Mouse (Mus musculus): Measurements from ENCODE around the gene Akap6.

Akap6 gene

GRCm38 (mm10) chr12:53060903-53061302, 361.7 kb downstream of the Akap6 start:
- DNase-seq = no peak

- no peak for DNase-seq
Measured at GRCm38 (mm10) chr12:53061466-53062124, 362.4 kb downstream of the Akap6 start.

- no peak for DNase-seq
Measured at GRCm38 (mm10) chr12:53063003-53063402, 363.8 kb downstream of the Akap6 start.

GRCm38 (mm10) chr12:53064241-53064760, 365.1 kb downstream of the Akap6 start:
- no peak for DNase-seq

- no peak for DNase-seq
Measured at GRCm38 (mm10) chr12:53065031-53065785, 366.0 kb downstream of the Akap6 start.

- DNase-seq = no peak
Measured at GRCm38 (mm10) chr12:53066321-53066720, 367.1 kb downstream of the Akap6 start.

GRCm38 (mm10) chr12:53070907-53071306, 371.7 kb downstream of the Akap6 start:
- no peak for DNase-seq

- DNase-seq = no peak
Measured at GRCm38 (mm10) chr12:53076595-53077400, 377.6 kb downstream of the Akap6 start.

GRCm38 (mm10) chr12:53085789-53086188, 386.6 kb downstream of the Akap6 start:
- DNase-seq = no peak

- no peak for DNase-seq
Measured at GRCm38 (mm10) chr12:53112276-53112675, 413.1 kb downstream of the Akap6 start.

- no peak for DNase-seq
Measured at GRCm38 (mm10) chr12:53119352-53119751, 420.2 kb downstream of the Akap6 start.

GRCm38 (mm10) chr12:53124131-53124530, 424.9 kb downstream of the Akap6 start:
- peak; percentile 28 for DNase-seq

- DNase-seq = no peak
Measured at GRCm38 (mm10) chr12:53124696-53125095, 425.5 kb downstream of the Akap6 start.

- no peak for DNase-seq
Measured at GRCm38 (mm10) chr12:53125286-53125685, 426.1 kb downstream of the Akap6 start.

GRCm38 (mm10) chr12:53134196-53134595, 435.0 kb downstream of the Akap6 start:
- DNase-seq = no peak

- DNase-seq = no peak
Measured at GRCm38 (mm10) chr12:53137331-53137730, 438.1 kb downstream of the Akap6 start.

- no peak for DNase-seq
Measured at GRCm38 (mm10) chr12:53144122-53144695, 445.0 kb downstream of the Akap6 start.

GRCm38 (mm10) chr12:53144760-53145159, 445.6 kb downstream of the Akap6 start:
- no peak for DNase-seq

GRCm38 (mm10) chr12:53145516-53145915, 446.3 kb downstream of the Akap6 start:
- DNase-seq = no peak

GRCm38 (mm10) chr12:53146460-53147050, 447.4 kb downstream of the Akap6 start:
- DNase-seq = no peak

- no peak for DNase-seq
Measured at GRCm38 (mm10) chr12:53147696-53148095, 448.5 kb downstream of the Akap6 start.

- DNase-seq = no peak
Measured at GRCm38 (mm10) chr12:53168189-53169003, 469.2 kb downstream of the Akap6 start.
